Mouse (Mus musculus) limb, embryonic 12.5 days (tissue): ENCODE data around the gene Rin2. TPM values are rescaled to one million over a fixed set of nuclear protein-coding genes. Genes with fewer than 3 reads are reported as not detected.
A peak's percentile ranks its signal among the peaks of the same experiment; 100 is the strongest.

ENCODE experiments used
- ATAC-seq: fragments of 200-750 bp; cut with Nextera tagmentation; 2 replicates; pipeline ENCODE4 v1.8.0; 2017; ENCODE audit warnings: low read depth, moderate TSS enrichment; ENCODE audit not compliant: insufficient number of reproducible peaks, insufficient read depth, low FRiP score, low TSS enrichment
- H3K27ac ChIP-seq: fragments of 300-500 bp; sonication (generic); 2 replicates; pipeline ENCODE4 v1.5.1; 2016; ENCODE audit warnings: mild to moderate bottlenecking, moderate library complexity
- H3K27me3 ChIP-seq: fragments of 300-500 bp; sonication (generic); 2 replicates; pipeline ENCODE4 v1.6.1; 2016; ENCODE audit warnings: mild to moderate bottlenecking, moderate library complexity
- H3K36me3 ChIP-seq: fragments of 300-500 bp; sonication (generic); 2 replicates; pipeline ENCODE4 v1.6.1; 2016; ENCODE audit warnings: mild to moderate bottlenecking, moderate library complexity
- H3K4me1 ChIP-seq: fragments of 300-500 bp; sonication (generic); replicated peaks from 2 replicates; pipeline ENCODE4 v1.6.1; 2016
- H3K4me2 ChIP-seq: fragments of 300-500 bp; sonication (generic); 2 replicates; pipeline ENCODE4 v1.6.1; 2016; ENCODE audit warnings: mild to moderate bottlenecking, moderate library complexity
- H3K4me3 ChIP-seq: fragments of 300-500 bp; sonication (generic); replicated peaks from 2 replicates; pipeline ENCODE4 v1.5.1; 2016; ENCODE audit warnings: mild to moderate bottlenecking
- H3K9ac ChIP-seq: fragments of 300-500 bp; sonication (generic); replicated peaks from 2 replicates; pipeline ENCODE4 v1.6.1; 2016; ENCODE audit warnings: mild to moderate bottlenecking, moderate library complexity
- H3K9me3 ChIP-seq: fragments of 300-500 bp; sonication (generic); 2 replicates; pipeline ENCODE4 v1.6.1; 2016; ENCODE audit warnings: mild to moderate bottlenecking, moderate library complexity
- WGBS: fragments of 180-500 bp; shearing (Covaris S2); methylation state at CpG from one replicate; pipeline ENCODE4 v1.1.7; 2016; 5-methylcytosine and 5-hydroxymethylcytosine counted together
- polyA plus RNA-seq: library from polyadenylated mRNA; unstranded; fragments of >200 nt; fragmentation: Nextera tagmentation; extraction: Ambion mirVana; gene quantifications from 2 replicates; pipeline ENCODE4 v1.2.1, GENCODE M21; 2016

The Rin2 gene
- polyA plus RNA-seq: 34.9 and 41.6 TPM in 2 replicates

DNA sequence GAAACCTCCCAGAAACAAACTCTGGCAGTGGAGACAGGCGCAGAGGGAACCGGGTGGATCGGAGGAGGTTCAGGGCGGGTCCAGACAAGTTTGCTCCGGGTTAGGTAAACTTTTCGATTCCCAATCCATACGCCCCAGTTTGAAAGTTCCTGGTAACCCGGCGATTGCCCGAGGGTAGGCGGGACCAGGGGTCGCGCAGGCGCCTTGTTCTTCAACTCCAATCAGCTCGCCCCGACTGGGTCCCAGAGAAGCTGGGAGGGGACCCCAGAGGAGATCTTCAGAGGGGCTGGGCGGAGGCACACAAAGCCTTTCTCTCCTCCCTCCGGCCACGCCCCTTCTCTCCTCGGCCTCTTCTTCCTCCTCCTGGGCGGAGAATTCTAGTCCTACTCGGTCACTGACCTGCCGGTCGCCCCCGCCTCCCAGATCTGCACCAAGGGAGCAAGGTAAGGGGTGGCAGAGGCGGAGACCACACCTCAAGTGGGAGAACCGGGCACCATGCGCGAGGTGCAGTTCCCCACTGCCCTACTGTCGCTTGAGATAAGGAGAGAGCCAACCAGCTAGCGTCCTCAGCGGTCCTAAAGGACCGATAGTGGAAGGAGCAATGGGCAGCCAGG, at the start of gene Rin2:
Gene Rin2 (plus strand): TSS at position 74 of the 614 bp plus-strand sequence.
- no peaks in the 10 kb centered on the region for H3K27me3 ChIP-seq
- peaks cover 37% of the 10 kb centered on the region for H3K4me1 ChIP-seq
- peaks cover 7% of the 10 kb centered on the region; the same call in 1 of the 2 replicates for H3K9me3 ChIP-seq
- WGBS: 1% methylated on average over 33 of the region's 33 CpGs
- H3K27ac ChIP-seq: peak within 1 kb of the TSS; percentile 80
- no peaks in the 10 kb centered on the region for H3K36me3 ChIP-seq
- peak within 1 kb of the TSS; percentile 90 for H3K4me2 ChIP-seq
- peak within 1 kb of the TSS; percentile 66 for H3K4me3 ChIP-seq
- H3K9ac ChIP-seq: peak within 1 kb of the TSS; percentile 72
- ATAC-seq: peak; percentile 84

DNA sequence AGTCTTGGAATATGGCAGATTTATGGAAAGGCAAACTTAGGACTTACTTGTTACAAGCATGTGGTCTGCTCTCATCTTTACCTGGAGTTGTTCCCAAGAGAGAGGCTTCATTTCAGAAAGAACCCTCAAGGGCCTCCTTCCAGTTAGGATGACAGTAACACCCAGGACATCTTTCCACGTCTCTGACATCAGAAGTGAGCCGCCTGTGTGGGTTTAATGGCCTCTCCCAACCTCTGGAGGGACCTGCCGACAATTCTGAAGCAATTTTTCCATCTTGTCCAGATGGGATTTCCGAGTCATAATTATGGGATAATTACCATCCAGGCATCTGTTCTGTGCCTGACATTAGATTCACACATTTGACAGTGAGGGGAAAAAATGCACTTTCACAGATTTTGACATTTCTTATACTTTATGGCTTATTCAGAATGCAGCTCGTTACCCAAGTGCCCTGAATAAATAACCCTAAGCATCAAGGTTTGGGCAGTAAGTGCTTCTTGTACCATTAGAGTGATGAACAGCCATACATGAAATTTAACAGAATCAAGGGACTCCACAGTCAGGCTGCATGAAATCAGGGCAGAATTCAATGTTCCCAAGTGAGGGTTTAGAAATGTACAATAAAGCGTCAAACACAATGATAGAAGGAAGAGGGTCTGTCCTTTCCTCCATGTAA, 43.8 kb upstream of the Rin2 start:
- H3K4me3 ChIP-seq: no peak overlapping the region
- H3K36me3 ChIP-seq: no peaks in the 10 kb centered on the region
- H3K4me2 ChIP-seq: no peak overlapping the region
- ATAC-seq: no peak
- WGBS: 71% methylated on average over 6 of the region's 6 CpGs
- H3K27ac ChIP-seq: no peak overlapping the region
- no peaks in the 10 kb centered on the region for H3K27me3 ChIP-seq
- H3K9ac ChIP-seq: no peak overlapping the region
- no peaks in the 10 kb centered on the region for H3K4me1 ChIP-seq
- no peaks in the 10 kb centered on the region for H3K9me3 ChIP-seq

DNA sequence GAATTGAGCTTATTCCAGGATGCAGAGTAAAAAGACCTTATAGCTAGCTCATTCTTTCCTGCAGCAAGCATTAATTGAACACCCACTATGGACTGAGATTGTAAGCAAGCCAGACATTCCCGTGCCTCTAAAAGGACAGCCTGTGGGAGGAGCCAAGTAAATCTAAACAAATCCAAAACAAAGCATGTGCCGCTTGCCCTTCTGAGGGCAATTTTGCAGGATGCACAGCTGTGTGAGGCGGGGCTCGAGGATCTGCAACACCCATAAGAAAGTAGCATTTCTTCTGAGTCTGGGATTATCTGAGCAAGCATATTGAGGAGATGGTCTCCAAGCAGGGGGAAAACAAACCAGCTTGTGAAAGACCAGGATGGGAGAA, 43.2 kb upstream of the Rin2 start:
- Histone ChIP-seq H3K9ac (no peak overlapping the region), H3K4me3 (no peak overlapping the region), H3K36me3 (no peaks in the 10 kb centered on the region), H3K4me2 (no peak overlapping the region), H3K9me3 (no peaks in the 10 kb centered on the region), H3K27me3 (no peaks in the 10 kb centered on the region), H3K27ac (no peak overlapping the region), H3K4me1 (no peaks in the 10 kb centered on the region)
- 42% methylated on average over 4 of the region's 4 CpGs for WGBS
- no peak for ATAC-seq

DNA sequence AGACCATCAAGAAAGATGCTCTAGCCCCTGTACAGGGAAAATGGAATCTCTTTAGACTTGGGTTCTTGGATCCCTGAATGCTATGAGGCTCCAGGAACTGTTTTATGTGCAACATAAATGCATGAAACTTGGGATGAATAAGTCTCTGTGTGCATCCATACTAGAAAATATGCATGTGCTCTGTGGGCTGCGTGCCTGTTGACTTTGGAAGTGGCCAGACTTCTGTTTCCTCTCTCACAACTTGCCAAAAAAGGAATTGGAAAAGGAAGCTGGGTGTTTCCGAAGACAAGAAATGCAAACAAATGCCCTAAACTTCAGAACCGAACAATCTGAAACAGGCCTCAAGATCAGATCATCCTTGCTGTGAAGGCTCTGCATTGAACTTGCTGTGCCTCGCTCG, 41.2 kb upstream of the Rin2 start:
- no peak for ATAC-seq
- Histone ChIP-seq H3K27me3 (no peaks in the 10 kb centered on the region), H3K4me2 (no peak overlapping the region), H3K4me3 (no peak overlapping the region), H3K4me1 (no peaks in the 10 kb centered on the region), H3K27ac (peak overlapping the region; percentile 46; the same call in 1 of the 2 replicates), H3K9ac (no peak overlapping the region), H3K36me3 (no peaks in the 10 kb centered on the region), H3K9me3 (no peaks in the 10 kb centered on the region)
- WGBS: 79% methylated on average over 5 of the region's 5 CpGs

DNA sequence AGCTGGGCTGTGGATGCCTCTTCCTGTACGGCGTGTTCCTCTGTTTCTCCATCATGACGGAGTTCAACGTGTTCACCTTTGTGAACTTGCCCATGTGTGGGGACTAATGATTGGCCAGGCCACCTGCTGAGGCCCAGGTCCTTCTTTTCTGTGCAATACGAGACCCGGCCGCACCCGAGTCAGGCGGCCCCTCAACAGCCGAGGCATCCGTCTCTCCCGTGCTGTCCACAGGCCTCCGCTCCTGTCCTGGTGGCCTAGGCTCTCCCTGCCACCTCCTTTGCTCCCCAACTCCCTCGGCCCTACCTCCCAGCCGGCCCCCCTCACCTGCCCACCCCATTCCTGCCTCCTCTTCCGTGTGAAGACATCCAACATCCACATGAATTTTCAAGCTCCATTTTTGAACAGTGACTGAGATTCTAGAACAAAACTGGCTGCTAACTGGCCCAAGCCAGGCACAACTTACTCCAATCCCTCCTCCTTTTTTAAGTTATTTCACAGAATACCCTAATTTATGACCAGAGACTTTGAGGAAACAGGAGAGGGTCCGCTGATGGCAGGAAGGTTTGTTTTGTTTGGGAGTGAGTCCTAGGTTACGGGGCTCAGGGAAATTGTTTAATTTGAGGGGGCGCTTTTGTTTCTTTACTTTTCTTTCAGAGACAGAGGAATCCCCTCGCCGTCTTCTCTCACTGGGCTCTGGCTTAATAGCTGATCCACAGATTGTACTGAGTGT, 34.6 kb upstream of the Rin2 start:
- ATAC-seq: no peak
- Histone ChIP-seq H3K9ac (no peak overlapping the region), H3K4me2 (no peak overlapping the region), H3K9me3 (no peaks in the 10 kb centered on the region), H3K27ac (no peak overlapping the region), H3K27me3 (no peaks in the 10 kb centered on the region), H3K4me3 (no peak overlapping the region), H3K36me3 (no peaks in the 10 kb centered on the region), H3K4me1 (no peaks in the 10 kb centered on the region)
- WGBS: 74% methylated on average over 21 of the region's 21 CpGs

DNA sequence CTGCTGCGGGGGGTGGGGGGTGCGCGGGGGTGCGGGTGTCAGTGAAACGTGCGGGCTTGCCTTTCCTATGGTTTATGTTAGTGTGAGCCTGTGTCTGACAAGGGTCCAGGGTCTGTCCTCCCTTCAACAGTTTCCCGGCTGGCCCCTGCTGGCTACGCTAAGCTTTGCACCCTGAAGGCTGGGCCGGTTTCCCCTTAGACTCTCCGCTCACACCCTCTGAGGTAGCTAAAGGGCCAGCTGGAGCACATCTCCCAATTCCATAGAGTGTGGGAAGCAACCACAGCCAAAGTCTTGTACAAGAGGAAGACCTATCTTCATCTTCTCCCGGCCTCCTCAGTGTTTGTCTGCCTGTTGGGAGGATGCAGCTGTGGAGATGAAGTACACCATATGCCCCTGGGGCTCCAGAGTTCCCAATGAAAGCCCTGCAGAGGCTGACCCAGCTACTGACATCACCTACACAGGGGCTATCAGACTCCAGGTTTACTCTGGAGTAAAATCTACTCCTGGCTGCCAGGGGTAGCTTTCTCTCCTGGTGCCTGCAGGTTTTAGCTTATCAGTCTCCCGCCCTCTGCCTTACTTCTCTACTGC, 19.5 kb upstream of the Rin2 start:
- Histone ChIP-seq H3K9ac (no peak overlapping the region), H3K4me2 (no peak overlapping the region), H3K4me3 (no peak overlapping the region), H3K4me1 (no peaks in the 10 kb centered on the region), H3K27me3 (no peaks in the 10 kb centered on the region), H3K9me3 (no peaks in the 10 kb centered on the region), H3K27ac (no peak overlapping the region), H3K36me3 (no peaks in the 10 kb centered on the region)
- no peak for ATAC-seq
- WGBS: 28% methylated on average over 12 of the region's 12 CpGs

DNA sequence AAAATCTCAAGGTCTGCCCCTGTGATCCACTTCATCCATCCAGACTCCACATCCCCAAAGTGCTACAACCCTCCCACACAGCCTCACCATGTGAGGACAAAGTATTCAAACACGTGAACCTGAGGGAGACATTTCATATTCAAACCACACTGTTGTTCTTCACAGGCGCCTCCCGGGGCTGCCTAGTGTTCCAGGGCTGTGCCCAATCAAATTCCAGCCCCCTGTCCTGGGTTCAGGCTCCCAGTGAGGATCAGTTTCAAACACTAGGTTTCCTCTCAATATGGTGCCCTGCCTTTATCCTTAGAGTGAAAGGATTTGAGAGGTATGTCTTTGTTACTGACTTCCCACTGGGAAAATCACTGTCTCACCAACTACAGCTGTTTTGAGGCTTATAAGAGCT, 18.9 kb upstream of the Rin2 start:
- WGBS: 70% methylated on average over 3 of the region's 3 CpGs
- Histone ChIP-seq H3K27me3 (no peaks in the 10 kb centered on the region), H3K4me2 (no peak overlapping the region), H3K4me3 (no peak overlapping the region), H3K27ac (no peak overlapping the region), H3K9me3 (no peaks in the 10 kb centered on the region), H3K36me3 (no peaks in the 10 kb centered on the region), H3K4me1 (no peaks in the 10 kb centered on the region), H3K9ac (no peak overlapping the region)
- ATAC-seq: no peak

DNA sequence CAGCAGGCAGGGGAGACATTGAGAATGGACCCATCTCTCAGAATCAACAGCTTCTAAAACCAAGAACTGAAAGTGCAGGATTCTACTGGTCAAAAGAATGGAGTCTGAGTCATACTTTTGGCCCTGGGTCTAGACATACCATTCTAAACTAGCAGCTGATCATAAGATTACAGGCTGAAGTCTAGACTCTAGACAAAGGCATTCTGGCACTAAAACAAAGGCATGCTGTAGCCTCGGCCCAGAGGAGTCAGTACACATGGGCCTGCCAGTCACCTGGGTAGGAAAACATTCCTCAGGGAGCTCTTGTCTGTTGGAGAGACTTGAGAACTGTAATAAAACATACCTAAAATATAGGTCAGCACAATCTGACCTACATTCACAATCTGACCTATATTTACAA, 18.3 kb upstream of the Rin2 start:
- no peak for ATAC-seq
- Histone ChIP-seq H3K4me3 (no peak overlapping the region), H3K9me3 (no peaks in the 10 kb centered on the region), H3K36me3 (no peaks in the 10 kb centered on the region), H3K4me2 (no peak overlapping the region), H3K9ac (no peak overlapping the region), H3K27ac (no peak overlapping the region), H3K4me1 (no peaks in the 10 kb centered on the region), H3K27me3 (no peaks in the 10 kb centered on the region)
- WGBS: 66% methylated on average over 1 of the region's 1 CpGs

DNA sequence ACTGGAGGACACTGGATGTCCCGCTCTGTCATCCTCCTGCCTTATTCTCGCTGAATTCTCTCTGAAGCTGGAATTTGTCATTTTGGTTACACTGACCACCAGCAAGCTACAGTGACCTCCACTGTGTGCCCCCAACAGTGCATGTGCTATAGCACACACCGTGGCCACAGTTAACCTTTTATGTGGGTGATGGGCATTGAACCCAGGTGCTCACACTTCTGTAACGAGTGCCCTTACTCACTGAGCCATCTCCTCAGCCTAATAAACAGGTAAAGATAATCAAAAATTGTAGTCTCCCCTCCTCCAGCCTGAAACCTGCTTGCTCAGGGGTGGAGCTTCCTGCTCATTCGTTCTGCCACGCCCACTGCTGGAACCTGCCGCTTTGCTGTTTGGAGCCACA, 13.8 kb upstream of the Rin2 start:
- Histone ChIP-seq H3K4me1 (no peaks in the 10 kb centered on the region), H3K36me3 (no peaks in the 10 kb centered on the region), H3K27ac (no peak overlapping the region), H3K27me3 (no peaks in the 10 kb centered on the region), H3K4me2 (no peak overlapping the region), H3K9me3 (no peaks in the 10 kb centered on the region), H3K9ac (no peak overlapping the region), H3K4me3 (no peak overlapping the region)
- ATAC-seq: no peak
- WGBS: 68% methylated on average over 6 of the region's 7 CpGs

DNA sequence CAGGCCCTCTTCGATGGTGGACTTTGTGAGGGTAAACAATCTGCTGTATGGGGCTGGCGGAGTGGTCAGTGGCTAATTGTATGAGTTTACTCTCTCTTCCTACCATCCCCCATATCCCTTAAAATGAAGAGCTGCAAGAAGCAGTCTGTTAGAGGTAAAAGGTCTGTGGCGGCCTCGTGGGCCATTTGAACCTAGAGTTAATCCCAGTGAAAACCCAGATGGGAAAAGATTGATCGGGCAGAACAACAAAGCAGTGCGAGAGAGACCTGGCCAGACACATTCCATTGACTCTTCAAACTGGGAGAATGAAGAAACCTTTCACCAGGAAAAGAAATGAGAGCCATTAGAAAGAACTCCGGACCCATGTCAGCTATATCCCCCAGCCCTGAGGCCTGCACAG, 11.1 kb upstream of the Rin2 start:
- no peaks in the 10 kb centered on the region for H3K9me3 ChIP-seq
- H3K4me3 ChIP-seq: no peak overlapping the region
- H3K9ac ChIP-seq: no peak overlapping the region
- H3K4me1 ChIP-seq: no peaks in the 10 kb centered on the region
- H3K4me2 ChIP-seq: no peak overlapping the region
- WGBS: 78% methylated on average over 7 of the region's 7 CpGs
- no peaks in the 10 kb centered on the region for H3K36me3 ChIP-seq
- H3K27me3 ChIP-seq: no peaks in the 10 kb centered on the region
- H3K27ac ChIP-seq: no peak overlapping the region
- ATAC-seq: no peak

DNA sequence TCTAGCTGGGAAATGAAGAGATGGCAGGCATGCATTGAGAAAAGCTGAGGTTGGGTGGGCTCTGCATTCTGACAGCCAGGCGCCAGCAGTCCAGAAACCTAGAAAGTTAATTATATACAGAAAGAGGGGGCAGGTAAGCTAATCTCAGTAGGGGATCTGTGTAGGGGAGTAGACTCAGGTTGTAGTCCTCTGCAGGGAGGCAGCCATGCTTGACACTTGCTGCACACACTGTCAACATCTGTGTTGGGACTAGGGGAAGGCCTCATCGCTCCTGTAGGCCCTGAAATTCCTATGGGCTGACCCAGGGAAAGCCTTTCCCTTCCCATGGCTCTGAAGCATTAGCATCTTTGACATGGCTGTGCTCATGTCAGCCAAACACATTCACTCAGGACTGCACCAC, 10.7 kb upstream of the Rin2 start:
- Histone ChIP-seq H3K36me3 (no peaks in the 10 kb centered on the region), H3K4me3 (no peak overlapping the region), H3K9me3 (no peaks in the 10 kb centered on the region), H3K27me3 (no peaks in the 10 kb centered on the region), H3K4me1 (no peaks in the 10 kb centered on the region), H3K27ac (no peak overlapping the region), H3K9ac (no peak overlapping the region), H3K4me2 (no peak overlapping the region)
- WGBS: 76% methylated on average over 2 of the region's 2 CpGs
- no peak for ATAC-seq
